Mouse (Mus musculus) olfactory bulb, adult 2 months (tissue): ENCODE measurements around the gene Wasf2.

Experiments
- CTCF ChIP-seq: fragments of 200-500 bp; IDR thresholded peaks from 2 replicates; pipeline ENCODE4 v1.5.1; 2012; ENCODE audit warnings: low read depth, mild to moderate bottlenecking, low read length, moderate library complexity; ENCODE audit not compliant: insufficient read depth
- POLR2A ChIP-seq: fragments of 200-500 bp; IDR thresholded peaks from 2 replicates; pipeline ENCODE4 v1.6.1; 2012; ENCODE audit warnings: mild to moderate bottlenecking, low read depth, low read length, moderate library complexity; ENCODE audit not compliant: insufficient read depth

DNA sequence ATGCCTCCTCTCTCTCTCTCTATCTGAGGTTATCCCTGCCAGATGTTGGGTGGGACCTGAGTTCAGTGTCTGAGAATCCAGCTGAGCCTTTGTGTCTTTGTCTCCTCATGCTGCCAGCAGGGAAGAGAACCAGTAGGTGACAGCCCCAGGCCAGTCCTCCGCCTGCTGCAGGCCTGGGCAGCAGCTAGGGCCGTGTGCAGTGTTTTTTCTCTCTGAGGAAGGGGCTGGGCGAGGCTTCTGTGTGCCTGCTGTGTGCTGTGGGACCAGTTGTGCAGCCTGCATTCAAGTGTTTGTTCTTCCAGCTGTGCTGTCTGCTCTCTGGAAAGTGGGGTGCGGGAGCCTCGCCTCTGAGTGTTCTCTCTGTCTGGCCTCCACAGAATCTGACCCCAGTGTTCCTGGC, 93.6 kb downstream of the Wasf2 start:
- TF ChIP-seq CTCF (no peak), POLR2A (no peak)
